Mouse (Mus musculus) heart, adult 9 months (tissue): Measurements from ENCODE around the gene 1700013G24Rik.

Source experiments
- DNase-seq, 2 experiments: peaks; one replicate each; pipeline ENCODE4 v3.0.0; 2022; ENCODE audit warnings: low spot score in 2 of 2

Gene 1700013G24Rik

DNA sequence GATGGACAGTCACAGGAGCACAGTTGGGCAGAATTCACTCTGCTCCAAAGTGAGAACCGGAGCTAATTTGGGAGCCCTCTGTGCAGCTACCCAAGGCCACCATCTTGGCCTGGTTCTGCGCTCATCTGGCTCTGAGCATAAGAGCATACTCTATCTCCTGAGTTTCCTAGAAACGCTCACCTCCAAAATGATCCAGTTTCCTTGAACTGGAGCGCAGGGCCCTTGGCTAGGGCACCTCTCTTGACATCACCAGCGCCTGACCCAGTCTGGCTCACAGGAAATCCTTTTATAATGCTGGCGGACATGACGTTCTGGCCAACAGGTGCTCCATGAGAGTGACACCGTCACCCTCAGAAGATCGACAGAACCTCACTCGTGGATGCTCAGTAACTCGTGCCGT, 3.5 kb downstream of the 1700013G24Rik start:
- DNase-seq: no peak

DNA sequence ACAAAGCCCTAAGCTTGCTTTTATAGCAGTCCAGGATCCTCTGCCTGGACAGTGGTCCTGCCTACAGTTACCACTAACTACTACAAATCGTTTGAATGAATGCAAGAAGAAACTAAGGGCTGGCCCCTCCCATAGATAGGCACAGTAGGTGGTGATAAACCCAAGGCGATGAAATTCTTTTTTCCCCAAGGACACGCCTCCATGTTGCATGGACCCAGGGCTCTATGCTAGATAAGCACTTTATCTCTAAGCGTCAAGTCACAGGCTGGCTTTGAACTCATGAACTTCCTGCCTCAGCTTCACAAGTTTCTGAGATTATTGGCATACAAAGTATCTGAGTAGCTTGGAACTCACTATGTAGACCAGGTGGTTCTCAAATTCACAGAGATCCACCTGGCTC, 4.2 kb downstream of the 1700013G24Rik start:
- no peak for DNase-seq

DNA sequence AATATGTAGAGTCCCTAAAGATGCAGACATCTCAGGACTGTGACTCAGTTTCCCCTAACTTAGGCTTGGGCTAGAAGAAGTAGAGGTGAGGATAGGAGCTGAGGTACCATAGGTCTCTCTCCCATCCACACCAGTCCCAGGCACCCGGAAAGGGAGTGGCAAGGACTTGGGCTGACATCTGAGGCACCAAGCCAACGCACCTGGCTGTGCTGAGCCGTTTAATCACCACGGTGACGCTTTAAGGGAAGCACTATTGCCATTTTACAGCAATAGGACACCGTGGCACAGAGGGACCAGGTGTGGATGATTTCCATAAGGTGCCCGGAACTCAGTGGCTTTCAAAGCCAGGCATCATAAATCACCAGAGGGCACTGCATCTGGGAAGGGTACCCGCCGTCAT, 5.2 kb downstream of the 1700013G24Rik start:
- no peak for DNase-seq

DNA sequence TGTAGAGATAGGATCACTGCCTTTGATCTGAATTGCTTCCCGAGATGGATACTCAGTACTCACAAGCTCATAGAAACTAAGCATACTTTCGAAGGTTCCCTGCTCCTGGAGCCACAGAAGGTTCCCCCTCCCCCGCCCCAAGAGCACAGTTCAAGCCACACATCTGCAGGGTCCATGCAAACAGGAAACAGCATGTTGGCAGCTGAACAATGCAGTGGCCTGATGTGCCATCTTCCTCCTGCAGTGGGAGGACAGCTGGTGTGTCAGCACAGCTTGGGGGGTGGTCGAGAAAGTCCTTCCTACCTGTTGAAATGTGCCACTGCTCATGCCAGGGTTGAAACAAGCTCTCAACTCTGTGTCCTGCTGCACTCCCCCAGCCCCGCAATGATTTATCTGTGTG, 5.8 kb downstream of the 1700013G24Rik start:
- DNase-seq: no peak

DNA sequence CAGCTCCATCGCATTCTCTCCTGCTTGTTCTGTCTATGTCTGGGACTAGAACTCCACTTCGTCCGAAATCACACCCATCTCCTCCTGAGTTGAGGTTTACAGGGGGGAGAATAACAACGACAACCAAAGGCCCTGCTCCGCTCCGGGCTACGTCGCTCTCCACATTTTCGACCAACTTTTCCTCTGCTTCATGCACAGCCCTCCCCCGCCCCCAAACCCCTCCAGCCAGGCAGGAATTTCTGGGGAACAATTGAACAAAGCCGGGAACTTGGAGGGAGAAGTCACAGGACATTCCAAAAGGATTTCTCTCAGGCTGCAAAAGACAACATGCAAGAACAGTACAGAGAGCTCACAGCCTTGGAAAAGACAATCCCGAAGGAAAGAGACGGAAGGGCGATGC, 7.6 kb downstream of the 1700013G24Rik start:
- DNase-seq: no peak

DNA sequence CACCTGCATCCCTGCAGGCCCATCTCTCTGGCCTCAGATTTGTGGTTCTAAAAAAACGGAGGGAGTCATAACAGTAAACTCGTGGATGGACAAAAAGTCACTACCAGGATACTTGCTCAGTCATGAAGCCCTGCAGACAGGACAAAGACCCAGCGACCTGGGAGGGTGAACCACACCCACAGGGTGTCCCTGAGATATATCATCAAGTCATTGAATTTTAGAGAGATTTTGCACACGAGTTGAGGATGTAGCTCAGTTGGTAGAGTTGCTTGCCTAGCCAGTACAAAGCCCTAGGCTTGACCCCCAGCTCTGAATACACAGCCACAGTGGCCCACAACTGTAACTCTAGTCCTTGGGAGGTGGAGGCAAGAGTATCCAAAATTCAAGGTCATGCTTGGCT, 8.1 kb downstream of the 1700013G24Rik start:
- DNase-seq: no peak

DNA sequence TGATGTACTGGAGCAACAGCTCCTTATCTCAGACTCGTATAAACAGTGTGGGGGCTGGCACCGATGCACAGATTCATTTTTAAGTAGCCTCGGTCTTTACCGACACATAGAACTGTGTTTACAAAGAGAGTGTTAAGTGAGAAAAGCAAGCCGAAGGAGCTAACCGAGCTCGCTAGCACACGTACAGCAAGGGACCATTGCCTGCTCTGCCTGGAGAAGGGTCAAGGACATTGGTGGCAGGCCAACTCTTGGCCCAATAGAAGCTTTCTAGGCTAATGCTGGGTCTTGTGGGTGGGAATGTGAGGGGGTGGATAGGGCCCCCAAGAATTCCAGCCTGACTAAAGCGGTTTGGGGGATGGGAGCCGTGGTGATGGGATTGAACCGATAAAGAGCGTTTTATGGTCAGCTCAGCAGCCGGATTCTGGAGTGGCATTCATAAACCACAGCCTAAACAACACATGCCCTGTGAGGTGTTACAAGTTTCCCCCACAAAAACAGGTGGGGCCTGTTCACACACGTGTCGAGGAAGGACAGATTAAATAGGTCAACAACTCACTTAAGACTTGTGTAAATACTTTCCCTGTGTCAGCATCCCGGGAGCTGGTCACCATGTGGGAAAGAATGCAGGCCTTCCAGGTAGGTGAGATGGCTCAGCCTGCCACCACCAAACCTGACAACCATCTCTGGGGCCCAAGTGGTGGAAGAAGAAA, 9.1 kb downstream of the 1700013G24Rik start:
- no peak for DNase-seq

DNA sequence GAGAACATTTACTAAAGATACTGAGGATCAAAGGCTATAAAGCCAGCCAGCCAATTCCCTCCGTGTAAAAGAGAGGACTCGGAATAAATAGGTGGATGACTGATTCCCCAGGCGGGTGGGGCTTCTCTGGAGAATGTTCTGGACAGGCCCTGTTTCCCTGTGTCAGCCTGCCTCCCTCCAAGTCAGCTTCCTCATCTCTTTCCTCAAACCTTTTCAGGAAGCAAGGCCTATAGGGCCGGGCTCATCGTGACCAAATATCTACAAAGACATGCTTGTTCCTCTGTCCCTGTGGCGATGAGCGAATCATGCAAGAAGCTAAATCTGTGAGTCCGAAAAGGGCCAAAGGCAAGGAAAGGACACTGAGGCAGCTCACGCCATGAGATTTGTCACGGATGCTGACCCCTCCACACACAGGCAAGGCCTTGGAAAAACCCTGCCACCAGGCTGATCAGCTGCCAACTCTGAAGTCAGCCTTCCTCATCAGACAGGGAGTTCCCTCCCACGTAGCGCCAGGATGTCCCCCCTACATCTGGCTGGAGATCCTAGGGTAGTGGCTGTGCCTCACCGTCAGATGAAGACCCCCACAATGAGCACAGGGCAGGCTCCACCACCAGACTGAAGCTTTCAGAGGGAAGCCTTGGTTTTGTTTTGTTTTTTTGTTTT, 12.2 kb downstream of the 1700013G24Rik start:
- peak in 1 of 2 experiments; percentile 73 for DNase-seq

DNA sequence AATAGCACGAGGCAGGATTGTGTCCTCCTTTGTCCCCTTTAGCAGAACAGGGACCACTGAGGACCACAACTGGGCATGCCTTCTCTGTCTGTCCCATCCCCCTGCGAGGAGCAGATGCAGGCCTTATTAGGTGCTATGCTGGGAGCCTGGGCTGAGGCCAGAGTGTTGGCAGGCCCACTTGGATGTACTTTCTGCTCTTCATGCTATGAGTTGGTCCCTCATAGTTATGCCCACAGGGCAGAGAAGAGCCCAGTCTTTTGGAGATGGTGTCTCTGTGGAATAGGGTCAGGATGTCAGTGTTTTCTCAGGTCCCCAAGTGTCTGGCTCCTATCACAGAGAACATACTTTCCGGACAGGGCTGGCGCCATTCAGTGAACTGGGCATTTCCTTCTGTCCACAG, 13.9 kb downstream of the 1700013G24Rik start:
- DNase-seq: peak in 1 of 2 experiments; percentile 58

DNA sequence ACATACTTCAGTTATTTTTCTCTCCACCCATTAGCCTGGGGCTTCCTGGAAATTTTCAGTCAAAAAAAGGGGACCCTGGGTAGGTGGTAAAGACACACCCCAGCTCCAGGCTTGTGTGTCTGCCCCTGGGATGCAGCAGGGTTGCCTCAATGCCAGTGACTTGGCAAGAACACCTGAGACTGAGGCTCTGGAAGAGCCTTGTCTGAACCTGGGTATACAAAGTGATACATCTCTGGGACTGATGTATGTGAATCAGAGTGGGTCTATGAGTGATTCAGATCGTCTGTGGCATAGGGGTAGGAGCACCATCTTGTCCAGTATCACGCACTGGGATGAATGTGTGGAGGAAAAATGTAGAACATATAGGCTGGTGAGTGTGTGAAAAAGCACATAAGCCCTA, 14.4 kb downstream of the 1700013G24Rik start:
- DNase-seq: no peak

DNA sequence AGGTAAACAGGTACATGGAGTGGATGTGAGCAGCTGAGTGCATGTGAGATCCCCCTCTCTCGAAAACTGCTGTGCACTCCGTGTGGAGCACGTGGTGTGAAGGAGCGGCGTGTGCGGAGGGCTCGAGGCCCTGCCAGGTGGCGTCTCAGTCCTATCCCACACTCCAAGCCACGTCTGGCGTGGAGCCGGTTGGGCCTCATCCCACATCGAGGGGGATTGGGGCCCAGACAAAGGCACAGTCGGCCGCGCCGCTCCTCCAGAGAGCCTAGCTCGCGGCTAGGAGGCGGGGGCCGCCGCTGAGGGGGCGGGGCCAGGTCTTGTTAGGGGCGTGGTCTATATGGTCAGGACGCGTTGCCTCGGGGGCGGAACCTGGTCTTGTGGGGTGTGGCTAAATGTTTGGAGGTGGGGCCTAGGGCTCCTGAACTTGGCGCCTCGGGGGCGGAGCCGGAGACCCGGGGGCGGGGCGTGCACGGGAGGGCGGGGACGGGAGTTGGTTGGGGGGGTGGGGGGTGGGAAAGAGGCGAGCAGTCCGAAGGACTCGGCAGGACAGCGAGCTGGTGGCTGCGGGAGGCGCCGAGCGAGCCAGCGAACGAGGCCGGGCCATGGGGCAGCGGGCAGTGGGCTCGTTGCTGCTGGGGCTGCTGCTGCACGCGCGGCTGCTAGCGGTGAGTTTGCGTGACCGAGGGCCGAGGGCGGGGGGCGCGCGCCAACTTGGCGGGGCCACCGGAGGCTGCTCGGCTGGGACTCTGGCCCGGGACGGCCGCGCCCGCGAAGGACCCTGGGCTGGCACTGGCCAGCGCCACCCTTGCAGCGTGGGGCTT, 15.4 kb downstream of the 1700013G24Rik start, which contains the start of gene Hspg2:
Gene Hspg2, plus strand, starts transcription at position 510 of the 821 bp plus-strand sequence.
- peak; percentile 92 to 97 for DNase-seq

DNA sequence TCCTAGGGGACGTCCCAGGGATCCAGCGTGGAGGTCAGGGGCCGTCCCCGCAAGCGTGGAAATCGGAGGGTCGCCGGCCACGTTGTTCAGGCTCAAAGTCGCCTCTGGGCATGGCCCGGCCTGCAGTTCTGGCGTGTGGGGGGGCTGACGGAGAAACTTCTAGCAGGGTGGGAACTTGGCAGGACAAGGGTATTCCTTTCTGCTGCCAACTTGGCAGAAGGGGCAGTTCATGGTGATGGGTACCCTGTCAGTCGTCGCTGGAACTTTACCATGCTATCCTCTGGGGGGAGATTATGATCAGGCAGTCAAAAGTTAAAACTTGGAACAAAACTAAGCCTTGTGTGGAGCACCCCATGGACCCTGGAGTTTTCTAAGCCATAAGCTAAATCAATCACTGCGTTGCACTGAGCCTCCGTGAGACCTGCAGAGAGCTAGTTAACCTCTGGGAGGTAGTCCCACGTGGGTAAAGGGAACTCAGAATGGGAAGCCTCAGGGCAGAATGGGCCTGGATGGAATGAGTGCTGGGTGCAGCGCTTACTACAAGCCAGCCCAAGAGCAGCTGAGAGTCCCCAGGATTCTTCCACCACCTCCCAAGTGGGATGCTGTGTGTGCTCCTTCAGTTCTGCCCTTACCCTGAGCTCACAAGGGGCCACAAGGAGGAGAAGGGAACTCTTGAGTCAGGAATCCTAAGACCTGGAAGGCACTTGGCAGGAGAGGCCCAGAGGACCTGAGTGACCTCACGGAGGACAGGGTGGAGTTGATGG, 16.2 kb downstream of the 1700013G24Rik start:
- peak in 1 of 2 experiments; percentile 49 for DNase-seq

DNA sequence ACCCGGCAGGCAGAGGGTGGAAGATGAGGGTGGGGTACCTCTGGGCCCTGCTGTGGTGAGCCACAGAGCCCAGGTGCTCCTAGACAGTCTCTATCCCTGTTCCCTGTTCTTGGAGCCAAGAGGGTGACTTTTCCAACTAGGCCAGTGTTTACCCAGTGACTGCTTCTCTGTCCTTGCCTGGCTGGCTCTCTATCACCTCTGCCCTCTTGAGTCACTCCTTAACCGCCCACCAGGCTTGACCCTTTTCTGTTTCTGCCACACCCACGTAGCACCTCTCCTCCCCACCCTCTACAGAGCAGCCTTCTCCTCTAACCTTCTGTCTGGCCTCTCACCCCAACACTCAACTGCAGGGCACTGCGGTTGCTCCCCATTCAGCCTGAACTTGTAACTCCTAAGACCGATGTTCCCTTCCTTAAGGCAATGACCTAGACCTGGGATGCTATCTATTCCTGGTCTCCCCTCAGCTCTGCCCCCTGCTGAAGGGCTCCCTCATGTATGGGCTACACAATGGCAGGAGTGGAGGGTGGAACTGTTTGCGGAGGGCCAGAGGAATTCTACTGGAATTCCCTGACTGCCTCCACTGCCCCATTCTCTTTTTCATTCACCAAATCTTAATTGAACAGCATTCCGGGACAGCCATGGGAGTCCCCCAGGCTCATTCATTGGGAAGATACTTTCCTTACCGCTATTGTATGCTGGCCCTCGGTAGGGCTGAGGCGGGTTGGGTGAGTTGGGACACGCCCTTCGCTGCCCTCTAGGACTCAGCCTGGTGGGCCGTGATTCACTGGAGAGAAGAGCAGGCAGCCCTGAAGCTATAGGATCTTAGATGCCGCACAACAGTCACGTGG, 17.0 kb downstream of the 1700013G24Rik start:
- no peak for DNase-seq

DNA sequence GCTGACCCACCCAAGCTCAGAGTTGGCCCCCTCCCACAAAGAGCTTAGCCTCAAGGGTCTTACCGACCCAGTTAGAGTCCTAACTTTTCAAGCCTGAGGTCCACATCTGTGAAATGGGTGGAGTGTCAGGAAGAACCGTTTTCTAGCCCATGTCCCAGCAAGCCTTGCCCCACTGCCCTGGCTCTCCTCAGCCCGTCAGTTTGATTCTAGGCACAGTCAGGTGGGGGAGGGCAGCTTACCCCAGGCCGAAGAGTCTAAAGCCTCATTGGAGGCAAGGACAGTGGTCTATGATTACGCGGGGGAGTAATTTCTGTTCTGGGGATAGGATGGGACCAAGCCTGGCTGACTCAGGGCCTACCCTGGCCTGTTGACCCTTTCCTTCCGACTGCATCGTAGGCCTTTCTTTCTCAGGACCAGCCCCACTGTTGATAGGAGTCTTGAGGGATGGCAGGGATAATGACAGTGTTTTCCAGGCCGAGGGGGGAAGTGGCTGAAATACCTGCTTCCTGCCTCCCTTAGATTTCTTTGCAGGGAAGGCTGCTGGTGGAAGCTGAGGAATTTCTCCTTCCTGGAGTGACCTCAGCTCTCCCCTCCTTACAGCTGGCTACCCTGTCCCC, 17.7 kb downstream of the 1700013G24Rik start:
- peak in 1 of 2 experiments; percentile 54 for DNase-seq

DNA sequence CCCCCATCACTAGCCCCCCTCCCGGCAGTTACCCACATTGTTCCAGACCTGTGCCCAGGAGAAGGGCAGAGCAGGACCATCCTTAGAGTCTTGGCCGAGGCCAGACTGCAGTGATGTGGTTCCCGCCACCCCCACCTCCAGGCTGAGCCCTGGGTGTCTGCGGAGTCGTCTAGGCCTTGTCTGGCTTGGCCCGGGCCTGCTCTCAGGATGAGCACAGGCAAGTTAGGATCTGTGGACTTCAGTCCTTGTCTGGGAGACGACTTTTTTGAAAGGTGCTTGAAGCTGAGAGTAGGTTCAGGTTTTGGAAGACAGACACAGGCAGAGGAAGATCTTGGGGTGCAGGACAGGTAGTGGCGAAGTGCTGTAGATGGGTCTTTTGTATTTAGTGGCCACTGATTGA, 18.2 kb downstream of the 1700013G24Rik start:
- DNase-seq: no peak

DNA sequence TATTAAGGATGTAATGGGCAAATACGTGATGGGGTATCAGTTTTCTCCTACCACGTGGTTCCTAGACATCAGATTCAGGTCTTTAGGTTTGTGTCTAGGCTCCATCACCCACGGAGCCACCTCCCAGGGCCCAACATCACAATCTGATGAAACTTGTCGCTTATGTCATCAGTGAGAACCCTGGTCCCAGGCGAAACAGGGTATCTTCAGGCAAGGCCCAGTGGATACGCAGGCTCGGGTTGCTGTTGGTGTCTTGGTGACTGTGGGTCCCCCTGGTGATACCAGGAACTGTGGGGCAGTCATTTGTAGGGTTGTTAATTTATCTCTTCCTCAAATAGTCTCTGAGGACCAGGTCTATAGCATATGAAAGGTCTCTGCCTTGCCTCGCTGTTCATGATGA, 20.2 kb downstream of the 1700013G24Rik start:
- no peak for DNase-seq

DNA sequence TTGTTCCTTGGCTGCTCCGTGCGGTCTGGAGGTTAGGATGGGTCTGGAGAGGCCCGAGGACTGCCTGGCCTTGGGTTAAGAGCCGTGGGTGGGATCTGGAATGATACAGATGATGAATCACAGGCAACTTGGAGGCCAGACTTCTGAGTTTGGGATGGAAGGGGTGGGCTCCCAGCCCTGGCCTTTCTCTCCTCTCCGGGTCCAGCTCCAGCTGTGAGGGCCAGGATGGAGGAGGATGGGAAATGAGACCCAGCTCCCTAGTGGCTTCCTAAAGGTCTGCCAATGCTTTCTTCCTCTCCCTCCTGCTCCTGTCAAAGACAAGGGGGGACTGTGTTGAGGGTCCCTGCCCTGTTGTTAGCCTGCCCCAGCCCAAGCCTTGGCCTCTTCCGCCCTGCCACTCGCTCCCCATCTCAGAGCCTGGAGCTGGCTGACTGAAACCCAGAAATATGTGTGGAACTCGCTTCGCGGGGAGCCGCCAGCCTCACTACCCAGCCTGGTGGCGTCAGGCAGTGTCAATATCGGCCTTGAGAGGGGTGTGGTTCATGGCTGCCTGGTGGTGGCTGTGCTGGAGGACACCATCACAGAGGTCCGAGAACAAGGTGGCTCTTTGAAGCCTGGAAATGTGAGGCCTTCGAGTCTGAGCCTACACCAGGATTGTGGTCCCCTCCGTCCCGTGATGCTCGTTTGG, 20.8 kb downstream of the 1700013G24Rik start:
- DNase-seq: peak; percentile 82 to 83

DNA sequence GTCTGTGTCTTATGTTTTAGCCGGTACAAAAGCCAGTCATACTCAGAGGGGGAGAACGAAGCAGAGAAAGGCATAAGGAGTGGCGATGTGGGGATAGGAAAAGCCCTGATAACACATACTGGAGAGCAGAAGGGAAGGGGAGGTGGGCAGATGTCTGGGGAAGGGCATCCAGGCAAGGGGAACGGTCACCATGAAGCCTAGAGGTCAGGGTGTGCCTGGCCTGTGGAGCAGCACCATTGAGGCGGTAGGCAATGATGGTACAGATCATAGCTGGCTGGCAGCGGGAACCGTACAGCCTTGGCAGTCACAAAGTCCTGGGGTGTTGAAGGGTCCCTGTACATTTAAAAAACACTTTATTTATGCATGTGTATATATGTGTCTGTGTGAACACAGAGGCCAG, 21.6 kb downstream of the 1700013G24Rik start:
- no peak for DNase-seq

DNA sequence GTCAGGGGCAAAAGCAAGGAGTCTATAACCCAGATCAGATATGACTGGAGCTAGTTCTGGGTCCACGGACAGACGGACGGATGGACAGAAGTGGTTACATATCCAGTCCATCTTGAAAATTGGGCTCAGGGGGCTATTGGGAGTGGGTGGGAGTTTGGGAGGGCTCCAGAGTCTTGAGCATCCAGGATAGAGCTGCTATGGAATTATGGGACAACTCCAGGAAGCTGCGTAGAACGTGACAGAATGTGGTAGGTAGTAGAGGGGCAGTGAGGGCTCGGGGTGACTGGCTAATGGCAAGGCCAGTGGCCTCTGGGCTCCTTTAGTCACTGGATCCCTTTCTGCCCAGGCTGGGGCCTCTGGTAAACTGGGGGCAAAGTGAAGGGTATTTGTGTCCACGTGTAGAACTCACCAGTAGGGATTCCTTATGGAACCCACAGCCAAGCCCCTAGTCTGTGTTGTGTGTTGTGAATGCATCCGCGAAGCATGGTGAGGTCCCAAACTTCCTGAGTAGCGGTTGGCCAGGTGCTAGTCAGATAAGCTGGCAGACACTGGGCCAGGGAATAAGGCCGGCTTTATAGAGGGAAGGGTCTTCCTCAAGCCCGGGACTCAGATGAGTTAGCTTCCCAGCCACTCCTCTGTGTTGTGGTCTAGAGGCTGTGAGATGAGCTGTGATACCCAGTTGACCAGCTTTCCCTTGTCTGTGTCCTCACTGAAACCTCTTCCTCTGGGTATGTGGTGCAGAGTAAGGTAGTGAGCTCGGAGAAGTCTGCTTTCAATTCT, 22.4 kb downstream of the 1700013G24Rik start:
- DNase-seq: no peak
